Mouse (Mus musculus): ENCODE measurements around the gene Plekhg3. TPM values are rescaled to one million over a fixed set of nuclear protein-coding genes. Genes with fewer than 3 reads are reported as not detected.
A peak's percentile ranks its signal among the peaks of the same experiment; 100 is the strongest.

Gene Plekhg3
- polyA plus RNA-seq, 1 experiment from 2014 or later, result 15.1 TPM

GRCm38 (mm10) chr12:76540701-76541221 is 10.1 kb downstream of the Plekhg3 start:
- H3K9ac ChIP-seq (ENCODE audit: low read depth, low read length), result no peak overlapping the region
- 80% methylated on average over 10 of the region's 10 CpGs for WGBS
- no peaks in the 10 kb centered on the region for H3K27me3 ChIP-seq (ENCODE audit: control insufficient read depth, insufficient read depth, low read length)
- no peak for ATAC-seq (ENCODE audit: low FRiP score, low TSS enrichment)
- H3K4me3 ChIP-seq (ENCODE audit: low read length), result no peak overlapping the region
- no peak overlapping the region for H3K4me2 ChIP-seq (replicated peaks; ENCODE audit: low read depth, low read length)
- no peaks in the 10 kb centered on the region for H3K9me3 ChIP-seq (ENCODE audit: control insufficient read depth, low read length)
- peaks cover 15% of the 10 kb centered on the region for H3K4me1 ChIP-seq (ENCODE audit: control insufficient read depth, insufficient read depth, low read length)
- no peaks in the 10 kb centered on the region for H3K36me3 ChIP-seq (ENCODE audit: control insufficient read depth, insufficient read depth, low read length)
- no peak overlapping the region for H3K27ac ChIP-seq (ENCODE audit: low read depth, low read length)

- Histone ChIP-seq H3K9ac (ENCODE audit: low read depth, low read length) (no peak overlapping the region), H3K4me3 (ENCODE audit: low read length) (no peak overlapping the region), H3K27me3 (ENCODE audit: control insufficient read depth, insufficient read depth, low read length) (no peaks in the 10 kb centered on the region), H3K9me3 (ENCODE audit: control insufficient read depth, low read length) (no peaks in the 10 kb centered on the region), H3K4me1 (ENCODE audit: control insufficient read depth, insufficient read depth, low read length) (peaks cover 17% of the 10 kb centered on the region), H3K36me3 (ENCODE audit: control insufficient read depth, insufficient read depth, low read length) (no peaks in the 10 kb centered on the region), H3K4me2 (replicated peaks; ENCODE audit: low read depth, low read length) (no peak overlapping the region), H3K27ac (ENCODE audit: low read depth, low read length) (no peak overlapping the region)
- ATAC-seq (ENCODE audit: low FRiP score, low TSS enrichment), result no peak
- 42% methylated on average over 8 of the region's 8 CpGs for WGBS
Measured at GRCm38 (mm10) chr12:76541475-76541874, 10.8 kb downstream of the Plekhg3 start.

- no peaks in the 10 kb centered on the region for H3K36me3 ChIP-seq (ENCODE audit: control insufficient read depth, insufficient read depth, low read length)
- H3K4me2 ChIP-seq (replicated peaks; ENCODE audit: low read depth, low read length), result no peak overlapping the region
- H3K4me3 ChIP-seq (ENCODE audit: low read length), result no peak overlapping the region
- no peak overlapping the region for H3K27ac ChIP-seq (ENCODE audit: low read depth, low read length)
- WGBS, result 81% methylated on average over 6 of the region's 6 CpGs
- no peaks in the 10 kb centered on the region for H3K9me3 ChIP-seq (ENCODE audit: control insufficient read depth, low read length)
- H3K27me3 ChIP-seq (ENCODE audit: control insufficient read depth, insufficient read depth, low read length), result no peaks in the 10 kb centered on the region
- H3K9ac ChIP-seq (ENCODE audit: low read depth, low read length), result no peak overlapping the region
- peaks cover 21% of the 10 kb centered on the region for H3K4me1 ChIP-seq (ENCODE audit: control insufficient read depth, insufficient read depth, low read length)
- no peak for ATAC-seq (ENCODE audit: low FRiP score, low TSS enrichment)
Measured at GRCm38 (mm10) chr12:76541879-76542278, 11.2 kb downstream of the Plekhg3 start.

- H3K27ac ChIP-seq (ENCODE audit: low read depth, low read length), result peak overlapping the region; percentile 42; the same call in 1 of the 2 replicates
- H3K9ac ChIP-seq (ENCODE audit: low read depth, low read length), result no peak overlapping the region
- H3K36me3 ChIP-seq (ENCODE audit: control insufficient read depth, insufficient read depth, low read length), result no peaks in the 10 kb centered on the region
- no peak overlapping the region for H3K4me3 ChIP-seq (ENCODE audit: low read length)
- peak overlapping the region; percentile 5; the same call in 1 of the 2 replicates for H3K4me2 ChIP-seq (replicated peaks; ENCODE audit: low read depth, low read length)
- ATAC-seq (ENCODE audit: low FRiP score, low TSS enrichment), result no peak
- H3K27me3 ChIP-seq (ENCODE audit: control insufficient read depth, insufficient read depth, low read length), result no peaks in the 10 kb centered on the region
- peaks cover 38% of the 10 kb centered on the region for H3K4me1 ChIP-seq (ENCODE audit: control insufficient read depth, insufficient read depth, low read length)
- no peaks in the 10 kb centered on the region for H3K9me3 ChIP-seq (ENCODE audit: control insufficient read depth, low read length)
- 36% methylated on average over 15 of the region's 15 CpGs for WGBS
Measured at GRCm38 (mm10) chr12:76545786-76546370, 15.2 kb downstream of the Plekhg3 start.

GRCm38 (mm10) chr12:76546383-76547276 is 15.9 kb downstream of the Plekhg3 start:
- Histone ChIP-seq H3K36me3 (ENCODE audit: control insufficient read depth, insufficient read depth, low read length) (no peaks in the 10 kb centered on the region), H3K27ac (ENCODE audit: low read depth, low read length) (peak overlapping the region; percentile 42; the same call in 1 of the 2 replicates), H3K4me1 (ENCODE audit: control insufficient read depth, insufficient read depth, low read length) (peaks cover 41% of the 10 kb centered on the region), H3K9me3 (ENCODE audit: control insufficient read depth, low read length) (no peaks in the 10 kb centered on the region), H3K4me2 (replicated peaks; ENCODE audit: low read depth, low read length) (peak overlapping the region; percentile 36), H3K27me3 (ENCODE audit: control insufficient read depth, insufficient read depth, low read length) (no peaks in the 10 kb centered on the region), H3K9ac (ENCODE audit: low read depth, low read length) (peak overlapping the region; percentile 28; the same call in 1 of the 2 replicates), H3K4me3 (ENCODE audit: low read length) (peak overlapping the region; percentile 19; the same call in 1 of the 2 replicates)
- ATAC-seq (ENCODE audit: low FRiP score, low TSS enrichment), result 0 out of 2 replicates have a peak, but pooled peaks have one; percentile 7
- 10% methylated on average over 28 of the region's 28 CpGs for WGBS

GRCm38 (mm10) chr12:76547409-76548081 is 16.9 kb downstream of the Plekhg3 start:
- H3K4me3 ChIP-seq (ENCODE audit: low read length), result peak overlapping the region; percentile 19; the same call in 1 of the 2 replicates
- 23% methylated on average over 13 of the region's 13 CpGs for WGBS
- peaks cover 49% of the 10 kb centered on the region for H3K4me1 ChIP-seq (ENCODE audit: control insufficient read depth, insufficient read depth, low read length)
- H3K36me3 ChIP-seq (ENCODE audit: control insufficient read depth, insufficient read depth, low read length), result no peaks in the 10 kb centered on the region
- H3K27ac ChIP-seq (ENCODE audit: low read depth, low read length), result peak overlapping the region; percentile 42
- peak overlapping the region; percentile 36 for H3K4me2 ChIP-seq (replicated peaks; ENCODE audit: low read depth, low read length)
- H3K27me3 ChIP-seq (ENCODE audit: control insufficient read depth, insufficient read depth, low read length), result no peaks in the 10 kb centered on the region
- peak overlapping the region; percentile 13; the same call in 1 of the 2 replicates for H3K9ac ChIP-seq (ENCODE audit: low read depth, low read length)
- no peaks in the 10 kb centered on the region for H3K9me3 ChIP-seq (ENCODE audit: control insufficient read depth, low read length)
- peak; percentile 19 for ATAC-seq (ENCODE audit: low FRiP score, low TSS enrichment)

GRCm38 (mm10) chr12:76548082-76548423 is 17.4 kb downstream of the Plekhg3 start:
- Histone ChIP-seq H3K9me3 (ENCODE audit: control insufficient read depth, low read length) (no peaks in the 10 kb centered on the region), H3K4me3 (ENCODE audit: low read length) (no peak overlapping the region), H3K4me1 (ENCODE audit: control insufficient read depth, insufficient read depth, low read length) (peaks cover 49% of the 10 kb centered on the region), H3K4me2 (replicated peaks; ENCODE audit: low read depth, low read length) (peak overlapping the region; percentile 36; the same call in 1 of the 2 replicates), H3K36me3 (ENCODE audit: control insufficient read depth, insufficient read depth, low read length) (no peaks in the 10 kb centered on the region), H3K27ac (ENCODE audit: low read depth, low read length) (peak overlapping the region; percentile 42; the same call in 1 of the 2 replicates), H3K9ac (ENCODE audit: low read depth, low read length) (no peak overlapping the region), H3K27me3 (ENCODE audit: control insufficient read depth, insufficient read depth, low read length) (no peaks in the 10 kb centered on the region)
- no peak for ATAC-seq (ENCODE audit: low FRiP score, low TSS enrichment)
- WGBS, result 14% methylated on average over 7 of the region's 7 CpGs

GRCm38 (mm10) chr12:76549203-76549602 is 18.5 kb downstream of the Plekhg3 start:
- H3K27ac ChIP-seq (ENCODE audit: low read depth, low read length), result no peak overlapping the region
- no peaks in the 10 kb centered on the region for H3K36me3 ChIP-seq (ENCODE audit: control insufficient read depth, insufficient read depth, low read length)
- no peak overlapping the region for H3K4me3 ChIP-seq (ENCODE audit: low read length)
- H3K4me2 ChIP-seq (replicated peaks; ENCODE audit: low read depth, low read length), result no peak overlapping the region
- 86% methylated on average over 3 of the region's 3 CpGs for WGBS
- no peaks in the 10 kb centered on the region for H3K9me3 ChIP-seq (ENCODE audit: control insufficient read depth, low read length)
- no peak overlapping the region for H3K9ac ChIP-seq (ENCODE audit: low read depth, low read length)
- ATAC-seq (ENCODE audit: low FRiP score, low TSS enrichment), result no peak
- peaks cover 54% of the 10 kb centered on the region for H3K4me1 ChIP-seq (ENCODE audit: control insufficient read depth, insufficient read depth, low read length)
- no peaks in the 10 kb centered on the region for H3K27me3 ChIP-seq (ENCODE audit: control insufficient read depth, insufficient read depth, low read length)

Data from kidney, embryonic 14.5 days (tissue).